Mouse (Mus musculus) retina, postnatal 1 day (tissue): ENCODE results near the gene Peg12.

Experiments
- DNase-seq: peaks from one replicate; pipeline ENCODE4 v3.0.0-alpha.2; 2012

Gene Peg12

GRCm38 (mm10) chr7:62463878-62464755, at the start of gene Peg12:
TSS of gene Peg12 (minus strand) at chr7:62464510.
- DNase-seq = peak; percentile 84

GRCm38 (mm10) chr7:62486139-62486538, 21.8 kb upstream of the Peg12 start:
- DNase-seq = no peak

- peak; percentile 45 for DNase-seq
Observed at GRCm38 (mm10) chr7:62463007-62463877, 1.1 kb downstream of the Peg12 start.

GRCm38 (mm10) chr7:62462229-62463006, 1.9 kb downstream of the Peg12 start:
- peak; percentile 78 for DNase-seq

- no peak for DNase-seq
Observed at GRCm38 (mm10) chr7:62452353-62452752, 12.0 kb downstream of the Peg12 start.

GRCm38 (mm10) chr7:62445431-62446165, 18.7 kb downstream of the Peg12 start:
- DNase-seq = peak; percentile 80

GRCm38 (mm10) chr7:62436394-62436793, 27.9 kb downstream of the Peg12 start:
- peak; percentile 62 for DNase-seq

GRCm38 (mm10) chr7:62433243-62433642, 31.1 kb downstream of the Peg12 start:
- peak; percentile 43 for DNase-seq

GRCm38 (mm10) chr7:62428337-62428736, 36.0 kb downstream of the Peg12 start:
- peak; percentile 42 for DNase-seq

- DNase-seq = no peak
Observed at GRCm38 (mm10) chr7:62423210-62423609, 41.1 kb downstream of the Peg12 start.

- DNase-seq = peak; percentile 38
Observed at GRCm38 (mm10) chr7:62420566-62420965, 43.7 kb downstream of the Peg12 start.

- DNase-seq = peak; percentile 93
Observed at GRCm38 (mm10) chr7:62419493-62420360, 44.6 kb downstream of the Peg12 start, which contains the start of gene Mkrn3. TSS of gene Mkrn3 (minus strand) at chr7:62420139.

GRCm38 (mm10) chr7:62419105-62419492, 45.2 kb downstream of the Peg12 start:
- no peak for DNase-seq

GRCm38 (mm10) chr7:62418346-62418745, 46.0 kb downstream of the Peg12 start:
- no peak for DNase-seq

- DNase-seq = peak; percentile 16
Observed at GRCm38 (mm10) chr7:62416173-62416572, 48.1 kb downstream of the Peg12 start.

GRCm38 (mm10) chr7:62415222-62415621, 49.1 kb downstream of the Peg12 start:
- DNase-seq = no peak
